Mouse (Mus musculus): Measurements from ENCODE around the gene Arid5a.

Arid5a gene

DNA sequence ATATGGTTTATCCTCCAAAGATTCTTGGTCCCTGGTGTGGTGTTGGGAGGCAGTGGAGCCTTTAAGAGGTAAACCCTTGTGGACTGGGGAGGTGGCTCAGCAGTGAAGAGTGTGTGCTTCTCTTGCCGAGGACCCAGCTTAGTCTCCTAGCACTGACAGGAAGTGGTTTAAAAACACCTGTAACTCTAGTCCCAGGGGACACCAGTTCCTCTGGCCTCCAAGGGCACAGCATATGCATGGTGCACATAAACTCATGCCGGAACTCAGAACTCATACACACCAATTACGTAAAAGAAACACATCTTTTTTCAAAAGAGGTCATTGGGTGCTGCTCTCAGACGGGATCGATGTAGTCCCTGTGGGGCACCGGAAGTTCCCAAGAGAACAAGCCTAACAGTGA, 25.7 kb upstream of the Arid5a start:
- in situ Hi-C loops (cut with MboI, MseI): no loop called here

DNA sequence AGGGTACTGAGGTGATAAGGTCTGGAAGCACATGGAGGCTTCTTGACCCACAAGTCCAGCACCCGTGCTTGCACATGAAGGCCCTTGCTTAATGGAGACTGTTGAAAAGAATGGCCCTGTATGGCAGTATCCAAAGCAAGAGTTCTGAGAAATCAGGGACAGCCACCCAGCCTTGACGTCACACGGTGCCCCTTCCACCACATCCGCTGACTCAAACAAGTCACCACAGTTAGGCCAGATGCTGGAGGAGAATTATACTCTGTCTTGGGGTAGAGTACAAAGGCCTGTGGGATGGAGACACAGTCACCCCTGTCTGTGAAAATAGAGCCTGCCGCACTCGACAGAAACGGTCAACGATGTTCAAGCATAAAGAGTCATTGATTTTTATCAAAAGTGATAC, 14.1 kb upstream of the Arid5a start:
- in situ Hi-C loops (cut with MboI, MseI): no loop called here

DNA sequence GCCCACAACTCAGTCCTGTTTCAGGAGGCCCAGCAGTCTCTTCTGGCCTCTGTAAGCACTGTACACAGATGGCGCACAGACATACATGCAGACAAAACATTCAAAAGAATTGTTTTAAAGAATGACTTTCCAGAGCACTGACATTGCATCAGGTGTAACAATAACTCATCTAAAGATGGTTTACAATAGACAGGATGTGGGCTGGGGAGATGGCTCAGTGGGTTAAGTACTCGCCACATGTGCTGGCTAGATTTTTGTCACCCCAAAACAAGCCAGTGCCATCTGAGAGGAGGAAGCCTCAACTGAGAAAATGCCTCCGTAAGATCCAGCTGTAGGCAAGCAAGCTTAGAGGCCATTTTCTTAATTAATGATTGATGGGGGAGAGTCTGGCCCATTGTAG, 13.1 kb upstream of the Arid5a start:
- in situ Hi-C loops (cut with MboI, MseI): no loop called here

DNA sequence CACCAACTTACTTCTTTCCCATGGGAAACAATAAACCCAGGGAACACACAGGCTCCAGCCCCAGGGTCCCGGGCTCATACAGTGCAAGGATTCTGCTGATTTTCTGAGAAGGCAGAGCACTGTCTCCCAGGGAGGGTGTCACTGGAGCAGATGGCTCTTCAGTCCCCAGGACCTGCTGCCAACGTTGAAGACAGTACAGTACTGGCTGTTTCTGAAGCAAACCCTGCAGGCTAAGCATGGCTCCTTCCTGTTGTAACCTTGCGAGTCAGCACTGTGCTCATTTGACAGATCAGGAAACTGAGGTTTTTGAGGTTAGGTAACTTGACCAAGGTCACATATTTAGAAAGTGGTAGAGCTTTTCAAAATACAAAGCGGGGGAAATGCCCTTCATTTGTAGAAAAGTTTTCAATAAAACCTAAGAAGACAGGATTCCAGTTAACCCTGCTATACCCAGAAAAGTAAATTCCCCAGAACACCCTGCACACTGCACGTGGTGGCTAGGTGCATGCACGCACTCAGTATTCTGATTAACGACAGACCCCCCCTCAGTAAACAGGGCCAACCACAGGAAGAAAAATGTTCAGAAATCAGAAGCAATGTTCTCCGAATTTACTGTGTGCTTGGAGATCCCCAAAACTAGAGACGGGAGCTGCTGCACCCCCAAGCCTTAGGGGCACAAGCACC, 10.9 kb upstream of the Arid5a start:
- in situ Hi-C loops (cut with MboI, MseI): no loop called here

DNA sequence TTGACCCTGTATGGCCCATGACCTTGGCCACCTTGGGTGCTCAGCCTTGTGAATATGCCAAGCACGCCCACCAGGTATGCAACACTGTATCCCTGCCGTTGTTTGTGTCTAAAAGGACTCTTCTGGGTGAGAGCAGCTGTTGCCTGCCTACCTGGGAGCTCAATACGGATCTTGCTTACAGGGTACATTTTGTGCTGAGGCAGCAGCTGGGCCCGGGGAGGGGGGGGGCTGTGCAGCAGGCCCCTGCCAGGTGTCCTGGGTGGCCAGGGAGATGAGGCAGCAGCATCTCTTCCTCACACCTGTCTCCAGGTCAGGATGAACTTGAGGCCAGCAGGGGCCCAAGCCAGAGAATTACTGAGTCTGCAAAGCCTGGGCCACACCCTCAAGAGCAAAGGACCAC, 9.4 kb upstream of the Arid5a start:
- in situ Hi-C loops (cut with MboI, MseI): no loop called here

DNA sequence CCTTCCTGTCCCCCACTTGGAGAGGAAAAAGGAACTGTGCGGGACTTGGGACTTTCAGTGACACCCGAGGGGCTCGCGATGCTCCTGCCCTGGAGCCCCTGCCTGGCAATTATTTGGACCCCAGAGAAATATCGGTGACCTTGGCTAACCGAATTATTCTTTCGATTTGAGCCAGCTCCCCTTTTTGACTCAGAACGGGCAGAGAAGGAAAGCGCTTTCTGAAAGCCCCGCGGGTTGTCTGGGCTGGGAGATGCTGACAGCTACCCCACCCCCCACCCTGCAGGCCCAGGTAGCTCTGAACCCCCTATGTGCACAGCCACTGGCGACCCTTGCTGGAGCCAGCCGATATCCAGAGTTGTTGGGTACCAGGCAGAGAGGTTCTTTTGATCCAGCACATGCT, 8.4 kb upstream of the Arid5a start:
- in situ Hi-C loops (cut with MboI, MseI): no loop called here

DNA sequence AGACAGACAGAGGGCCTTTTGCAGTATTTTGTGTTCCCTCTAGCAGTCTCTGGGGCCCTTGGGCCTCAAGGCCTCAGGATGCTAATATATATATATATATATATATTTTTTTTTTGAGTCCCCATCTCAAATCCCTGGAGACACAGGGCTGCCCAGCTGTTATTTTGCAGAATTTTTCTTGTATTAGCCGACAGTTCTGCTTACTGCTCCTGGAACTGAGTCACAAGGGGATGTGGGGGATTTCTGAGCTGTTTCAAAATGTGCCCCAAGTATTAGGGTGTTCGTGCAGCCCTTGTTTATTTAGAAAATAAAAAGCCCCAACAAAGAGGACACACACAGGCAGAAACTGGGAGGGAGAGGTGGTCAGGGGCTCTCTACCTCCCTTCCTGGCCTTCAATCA, 7.9 kb upstream of the Arid5a start:
- in situ Hi-C loops (cut with MboI, MseI): no loop called here

DNA sequence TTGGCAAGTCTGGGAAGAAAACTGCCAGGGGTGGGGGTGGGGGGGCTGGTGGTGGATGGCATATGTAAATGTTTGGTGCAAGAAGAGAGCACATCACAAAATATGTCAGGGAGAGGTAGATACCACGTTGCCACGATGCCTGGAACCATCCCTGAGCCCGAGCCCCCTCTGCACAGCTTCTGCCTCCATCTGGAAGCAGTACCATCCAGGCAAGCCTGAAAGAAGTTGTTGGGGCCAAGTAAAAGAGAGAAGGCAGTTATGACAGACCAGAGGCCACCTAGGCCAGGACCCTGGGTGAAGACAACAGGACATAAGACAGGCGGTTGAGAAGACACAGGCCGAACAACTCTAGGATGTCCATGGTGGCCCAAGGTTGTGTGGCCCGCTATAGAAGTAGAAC, 7.0 kb upstream of the Arid5a start:
- in situ Hi-C loops (cut with MboI, MseI): no loop called here

DNA sequence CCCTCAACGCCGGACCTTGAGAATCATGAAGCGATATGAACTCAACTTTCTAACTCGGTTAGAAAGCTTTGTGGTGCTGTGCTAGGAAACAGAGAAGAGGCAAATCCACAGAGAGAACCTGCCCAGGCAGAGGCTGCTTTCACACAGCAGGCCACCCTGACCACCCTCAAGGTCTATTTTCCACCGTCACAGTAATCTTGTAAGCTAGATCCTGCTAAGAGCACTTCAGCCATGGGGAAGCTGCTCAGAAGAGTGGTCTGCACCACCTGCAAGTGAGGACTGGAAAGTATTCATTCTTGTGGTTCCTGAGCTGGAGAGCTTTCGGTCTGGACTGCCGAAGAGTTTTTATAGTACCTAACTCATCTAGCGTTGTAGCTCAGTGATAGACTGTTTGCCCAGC, 5.3 kb upstream of the Arid5a start:
- in situ Hi-C loops (cut with MboI, MseI): no loop called here

DNA sequence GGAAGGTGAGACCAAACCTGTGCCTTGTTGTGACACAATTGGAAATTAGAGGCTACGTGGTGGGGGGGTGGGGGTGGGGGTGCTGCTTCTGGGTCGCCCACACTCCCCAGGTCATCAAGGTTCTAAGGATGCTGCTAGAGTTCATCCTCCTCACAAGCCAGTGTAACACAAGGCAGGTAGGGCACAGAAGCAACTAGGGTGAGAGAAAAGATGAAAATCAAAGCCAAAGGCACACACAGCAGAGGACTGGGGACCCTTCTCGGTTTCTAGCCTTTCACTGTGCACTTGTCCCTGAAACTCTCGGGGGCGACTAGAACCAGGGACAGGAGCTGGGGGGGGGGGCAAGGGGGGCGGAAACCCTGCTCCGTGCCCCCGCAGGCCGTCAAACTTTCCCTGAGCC, 4.6 kb upstream of the Arid5a start:
- in situ Hi-C loops (cut with MboI, MseI): no loop called here

DNA sequence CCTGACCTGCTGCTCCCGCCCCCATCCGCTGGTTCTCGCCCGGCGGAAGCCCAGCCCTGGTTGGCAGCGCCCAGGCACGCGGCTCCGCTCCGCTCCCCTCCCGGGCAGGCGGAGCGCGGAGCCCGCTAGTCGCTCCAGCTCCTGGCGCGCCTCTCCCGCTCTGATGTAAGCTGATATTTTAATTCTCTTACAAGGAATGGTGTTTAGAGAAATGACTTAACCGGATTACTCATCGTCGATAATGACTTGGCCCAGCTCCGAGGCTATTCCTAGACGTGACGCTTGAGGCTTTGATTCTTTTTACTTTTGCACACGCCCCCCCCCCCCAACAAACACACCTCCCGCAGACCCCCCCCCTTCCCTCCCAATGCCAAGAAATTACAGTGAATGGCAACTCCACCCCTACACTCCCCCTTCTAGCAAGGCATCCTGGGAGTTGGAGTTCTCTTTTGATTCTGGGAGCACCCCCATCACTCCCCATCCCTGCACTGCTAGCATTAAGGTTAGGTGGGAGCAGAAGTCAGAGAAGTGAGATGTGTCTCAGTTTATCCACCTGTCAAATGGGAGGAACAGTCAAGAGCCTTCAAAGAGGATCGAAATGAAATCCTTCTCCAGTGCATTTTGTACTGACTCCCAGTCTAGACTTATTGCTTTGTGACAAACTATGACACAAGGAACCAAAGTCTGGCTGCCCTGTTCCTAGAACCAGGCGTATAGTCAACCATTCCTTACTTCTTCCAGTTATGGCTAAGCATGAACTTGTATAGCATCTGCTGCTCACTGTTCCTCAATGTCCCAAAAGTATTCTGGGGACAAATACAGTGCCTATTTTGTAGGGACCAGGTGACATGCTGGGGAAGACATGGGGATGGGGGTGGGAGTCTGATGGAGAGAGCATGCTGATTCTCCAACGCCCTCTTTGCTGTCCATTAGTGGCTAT, 3.9 kb upstream of the Arid5a start:
- in situ Hi-C loops (cut with MboI, MseI): no loop called here

DNA sequence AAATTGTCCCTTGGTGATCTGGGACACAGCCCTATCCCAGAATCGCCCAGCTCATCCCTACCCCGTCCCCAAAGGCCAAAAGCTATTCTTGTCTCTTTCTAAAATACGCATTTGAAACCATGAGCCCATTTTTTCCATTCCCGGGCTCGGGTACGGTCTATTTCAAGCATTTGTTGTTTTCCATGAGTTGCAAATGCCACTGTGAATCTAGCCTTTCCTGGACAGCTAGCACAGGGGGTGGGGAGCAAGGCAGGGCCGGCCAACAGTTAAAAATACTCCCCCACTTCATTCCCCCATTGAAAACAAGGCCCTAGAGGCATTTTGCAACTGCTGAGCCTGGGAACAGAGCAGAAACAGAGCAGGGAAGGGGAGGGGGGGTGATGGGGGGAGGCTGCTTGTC, 2.8 kb upstream of the Arid5a start:
- in situ Hi-C loops (cut with MboI, MseI): no loop called here

DNA sequence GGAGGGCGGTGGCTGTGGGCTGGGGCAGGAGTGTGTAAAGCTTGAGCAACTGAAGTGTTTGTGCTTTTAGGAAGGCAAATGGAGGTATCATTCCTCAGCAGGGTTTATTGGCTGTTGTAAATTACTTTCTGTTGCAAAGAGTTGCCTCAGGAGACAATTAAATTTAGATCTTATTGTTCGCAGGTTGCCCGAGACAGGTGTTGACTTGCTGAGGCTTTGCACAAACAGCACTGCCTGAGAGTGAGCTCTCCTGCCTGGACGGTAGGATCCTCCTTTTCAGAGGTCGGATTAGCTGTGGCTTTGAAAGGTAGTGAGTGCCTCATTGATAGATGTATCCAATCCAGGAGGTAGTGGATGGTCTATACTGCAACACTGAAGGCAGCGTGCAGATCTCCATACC, 1.4 kb upstream of the Arid5a start:
- in situ Hi-C loops (cut with MboI, MseI): no loop called here

DNA sequence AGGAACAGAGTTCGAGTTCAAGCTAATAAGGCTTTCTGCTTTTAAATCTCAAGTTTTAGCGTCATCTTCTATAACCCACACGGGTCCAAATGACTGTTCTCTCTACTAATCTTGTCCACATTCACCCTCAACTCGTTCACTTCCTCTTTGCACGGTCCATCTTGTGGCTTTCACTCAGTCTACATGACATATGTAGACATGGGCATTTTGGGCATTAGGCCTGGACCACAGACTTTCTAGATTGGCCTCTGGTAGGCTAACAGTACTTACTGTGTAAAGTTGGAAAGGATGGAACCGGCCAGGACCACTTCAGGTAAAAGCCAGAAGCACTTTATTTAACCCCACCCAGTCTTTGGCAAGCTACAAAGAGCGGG, 425 bp upstream of the Arid5a start:
- in situ Hi-C loops (cut with MboI, MseI): no loop called here

DNA sequence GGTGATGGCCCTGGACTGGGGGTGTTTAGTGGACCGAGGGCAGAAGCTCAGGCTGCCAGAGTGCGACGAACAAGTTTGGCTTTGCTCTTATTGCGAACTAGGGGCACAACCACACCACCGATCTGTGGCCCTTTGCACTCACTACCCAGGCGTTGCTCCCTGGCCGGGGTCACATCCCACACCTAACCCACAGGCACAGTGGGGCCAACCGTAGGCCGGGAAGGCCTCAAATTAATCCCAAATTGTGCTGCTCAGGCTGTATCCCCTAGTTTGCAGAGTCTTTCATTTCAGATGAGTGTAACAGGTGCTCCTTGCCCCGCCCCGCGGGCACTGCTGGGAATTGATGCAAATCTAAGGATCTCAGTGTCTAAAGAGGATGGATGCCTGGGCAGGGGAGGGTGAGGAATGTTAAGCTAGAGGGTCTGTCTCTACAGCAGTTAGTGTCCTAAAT, 943 bp downstream of the Arid5a start:
- in situ Hi-C loops (cut with MboI, MseI): no loop called here

DNA sequence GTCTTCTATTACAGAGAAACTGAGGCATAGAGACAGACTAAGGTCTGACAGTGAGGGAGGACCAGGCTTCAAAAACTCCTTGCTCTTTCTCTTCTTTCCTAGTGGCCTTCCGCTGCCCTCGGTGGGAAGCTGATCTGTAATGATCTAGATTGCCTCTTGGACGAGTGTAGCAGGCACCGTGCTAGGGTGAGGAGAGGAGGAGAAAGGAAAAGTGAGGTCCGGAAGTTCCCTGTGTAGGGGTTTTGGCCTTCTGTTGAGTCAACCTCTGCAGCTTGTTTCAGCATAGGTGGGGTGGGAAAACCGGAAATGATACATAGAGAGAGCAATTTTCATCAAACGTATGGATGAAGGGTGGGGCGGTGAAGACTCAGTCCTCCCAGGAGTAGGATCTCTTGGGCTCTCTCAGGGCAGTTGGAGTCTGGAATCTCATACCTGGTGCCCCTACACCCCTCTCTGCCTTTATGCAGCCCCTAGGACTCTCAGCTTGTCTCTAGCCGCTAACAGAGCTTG, 1.5 kb downstream of the Arid5a start:
- in situ Hi-C loops (cut with MboI, MseI): no loop called here

DNA sequence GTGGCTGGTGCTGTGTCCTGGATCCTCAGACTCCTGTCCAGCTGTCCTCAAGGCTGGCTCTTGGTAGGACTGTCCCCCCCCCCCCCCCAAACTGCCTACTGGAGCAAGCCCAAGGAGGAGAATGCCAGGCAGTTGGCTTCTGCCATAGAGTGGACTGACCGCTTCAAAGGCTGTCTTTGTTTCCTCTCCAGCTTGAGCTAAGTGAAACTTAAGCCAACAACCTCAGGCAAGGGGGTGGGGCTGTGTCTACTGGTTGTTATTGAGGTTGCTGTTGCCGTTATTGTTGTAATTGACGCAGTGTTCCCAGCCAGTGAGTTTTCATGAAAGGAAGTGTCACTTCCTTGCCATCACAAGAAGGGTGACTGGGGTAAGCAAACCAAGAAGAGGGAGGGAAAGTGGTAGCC, 2.0 kb downstream of the Arid5a start:
- in situ Hi-C loops (cut with MboI, MseI): no loop called here

DNA sequence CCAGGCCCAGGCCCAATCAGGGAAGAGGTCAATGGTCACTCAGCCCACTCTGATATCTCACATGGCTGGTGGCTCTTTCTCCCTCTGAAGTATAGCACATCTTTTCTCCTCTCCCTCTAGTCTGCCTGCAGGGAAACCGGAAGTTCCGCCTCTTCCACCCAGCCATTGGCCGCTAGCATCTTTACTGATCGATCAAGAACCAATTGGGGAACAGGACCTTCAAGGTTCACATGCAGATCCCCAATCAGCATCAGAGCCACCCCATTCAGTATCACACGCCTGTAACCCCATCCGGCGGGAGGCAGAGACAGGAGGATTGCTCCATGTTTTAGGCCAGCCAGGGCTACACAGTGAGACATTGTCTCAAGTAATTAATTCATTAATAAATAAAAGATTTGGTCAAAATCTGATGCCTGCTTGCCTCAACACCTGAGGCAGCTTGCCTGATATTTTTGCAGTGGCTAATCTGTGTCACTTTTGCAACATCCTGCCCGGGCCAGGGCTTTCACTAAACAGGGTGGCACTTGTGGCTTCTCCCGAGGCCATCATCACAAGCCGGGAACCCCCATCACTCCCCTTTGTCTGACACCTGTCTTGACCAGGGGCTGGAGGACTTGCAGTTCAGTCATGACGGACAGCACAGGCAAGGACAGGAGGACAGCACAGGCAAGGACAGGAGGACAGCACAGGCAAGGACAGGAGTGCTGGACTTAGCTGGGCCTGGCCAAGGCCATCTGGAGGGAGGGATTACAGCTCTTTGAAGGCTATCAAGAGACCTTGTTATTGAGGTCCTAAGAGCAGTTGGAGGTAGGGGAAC, 7.6 kb downstream of the Arid5a start:
- in situ Hi-C loops (cut with MboI, MseI): no loop called here

DNA sequence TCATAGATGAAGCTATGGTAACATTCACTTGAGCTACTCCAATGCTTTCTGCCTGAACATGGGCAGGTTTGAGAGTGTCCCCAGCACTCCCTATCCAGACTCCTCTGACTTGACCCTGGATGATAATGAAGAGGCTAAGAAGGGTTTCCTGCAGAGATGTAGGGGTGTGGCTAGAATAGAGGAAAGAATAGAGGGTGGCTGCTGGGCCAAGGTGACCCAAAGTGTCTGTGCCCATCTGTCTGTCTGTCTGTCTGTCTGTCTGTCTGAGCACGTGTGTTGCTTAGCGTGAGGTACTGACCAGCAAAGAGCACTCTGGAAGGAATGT, 8.2 kb downstream of the Arid5a start:
- in situ Hi-C loops (cut with MboI, MseI): no loop called here

DNA sequence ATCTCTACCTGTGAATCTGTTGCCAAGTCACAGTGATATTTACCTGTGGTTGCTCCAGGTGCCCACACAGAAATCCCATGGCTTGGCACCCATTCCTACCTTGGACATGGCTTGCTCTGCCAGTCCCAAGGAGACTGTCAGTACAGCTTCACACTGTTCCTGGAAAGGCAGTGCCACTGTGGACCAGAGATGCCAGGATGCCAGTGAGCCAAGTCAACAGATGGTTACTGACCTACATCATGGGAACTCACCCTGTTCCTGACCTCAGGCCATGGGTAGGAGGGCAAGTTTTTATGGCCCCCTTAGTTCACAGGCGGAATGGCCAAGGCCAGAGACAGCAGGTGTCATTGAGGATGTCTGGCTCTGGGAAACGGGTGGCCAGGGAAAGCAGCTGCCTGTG, 13.6 kb downstream of the Arid5a start:
- in situ Hi-C loops (cut with MboI, MseI): no loop called here

DNA sequence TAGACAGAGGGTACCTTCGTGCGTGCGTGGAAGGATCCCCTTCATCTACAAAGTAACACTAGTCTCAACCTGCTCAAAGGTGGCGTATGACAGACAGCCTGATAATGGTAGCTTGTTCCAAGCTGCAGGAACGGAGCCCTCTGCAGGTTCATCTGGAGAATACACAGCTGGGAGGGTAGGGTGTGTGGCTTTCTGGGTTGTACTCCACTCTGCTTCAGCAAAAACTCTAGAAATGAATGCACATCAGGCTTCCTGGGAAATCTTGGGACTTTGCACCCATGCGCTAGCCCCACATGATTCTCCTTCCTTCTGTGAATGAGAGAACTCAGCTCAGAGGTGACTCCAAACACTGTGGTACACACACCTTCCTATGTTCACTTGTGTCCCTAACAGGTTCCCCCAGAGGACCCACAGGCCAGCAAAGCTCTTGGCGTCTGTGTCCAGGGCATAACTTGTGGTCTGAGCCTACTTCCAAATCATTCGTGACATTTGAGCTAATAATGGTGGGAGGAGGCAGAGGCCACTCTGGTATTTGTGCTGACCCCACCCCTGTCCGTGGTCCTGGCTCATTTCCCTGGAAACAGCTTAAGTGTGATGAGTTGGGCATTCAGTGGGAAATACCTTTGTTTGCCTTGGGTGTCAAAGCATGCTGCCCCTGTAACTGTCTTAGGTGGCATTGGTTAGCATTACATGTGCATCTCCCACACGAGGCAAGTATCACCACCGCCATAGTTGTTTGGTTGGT, 14.5 kb downstream of the Arid5a start:
- in situ Hi-C loops (cut with MboI, MseI): no loop called here

DNA sequence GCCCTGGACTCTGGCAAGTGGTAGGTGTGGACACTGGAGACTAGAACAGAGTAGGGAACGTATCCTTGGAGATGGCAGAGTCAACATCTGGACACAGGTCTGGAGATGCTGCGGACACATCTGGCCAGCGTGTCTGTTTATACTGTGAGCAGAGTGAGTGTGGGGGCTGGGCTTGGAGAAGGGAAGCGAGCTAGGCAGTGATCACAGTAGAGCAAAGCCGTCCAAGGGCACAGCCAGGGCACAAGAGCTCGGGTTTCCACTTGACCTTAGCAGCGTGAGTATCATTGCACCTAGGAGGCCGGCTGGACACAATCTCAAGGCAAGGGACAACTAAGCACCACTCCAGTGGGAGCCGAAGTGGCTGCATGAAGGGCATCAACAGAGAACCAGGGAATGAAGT, 15.5 kb downstream of the Arid5a start:
- in situ Hi-C loops (cut with MboI, MseI): no loop called here

Data from T-helper 2 cell (primary cell).